Mouse (Mus musculus): ENCODE measurements around the gene Atf5.

Gene Atf5

DNA sequence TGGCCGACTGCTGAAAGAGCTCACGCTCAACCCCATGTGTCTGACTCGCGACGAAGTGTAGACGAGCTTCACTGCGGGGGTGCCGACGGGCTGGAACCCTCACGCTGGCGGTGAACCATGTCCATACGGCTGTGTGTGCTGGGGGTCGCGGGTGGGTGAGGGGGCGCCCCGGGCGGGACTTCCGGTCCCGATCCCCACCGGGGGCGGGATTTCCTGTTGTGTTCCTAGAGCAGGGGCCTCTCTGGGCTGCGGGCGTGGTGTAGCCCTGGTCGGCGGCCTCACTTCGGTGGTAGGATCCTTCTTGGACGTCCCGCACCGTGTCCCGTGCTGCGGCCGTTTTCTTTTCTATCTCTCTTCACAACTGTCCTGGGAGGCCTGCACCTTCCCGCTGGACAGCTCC lies 33.7 kb upstream of the Atf5 start:
- DNase-seq (ENCODE audit: low spot score): peak; percentile 83

DNA sequence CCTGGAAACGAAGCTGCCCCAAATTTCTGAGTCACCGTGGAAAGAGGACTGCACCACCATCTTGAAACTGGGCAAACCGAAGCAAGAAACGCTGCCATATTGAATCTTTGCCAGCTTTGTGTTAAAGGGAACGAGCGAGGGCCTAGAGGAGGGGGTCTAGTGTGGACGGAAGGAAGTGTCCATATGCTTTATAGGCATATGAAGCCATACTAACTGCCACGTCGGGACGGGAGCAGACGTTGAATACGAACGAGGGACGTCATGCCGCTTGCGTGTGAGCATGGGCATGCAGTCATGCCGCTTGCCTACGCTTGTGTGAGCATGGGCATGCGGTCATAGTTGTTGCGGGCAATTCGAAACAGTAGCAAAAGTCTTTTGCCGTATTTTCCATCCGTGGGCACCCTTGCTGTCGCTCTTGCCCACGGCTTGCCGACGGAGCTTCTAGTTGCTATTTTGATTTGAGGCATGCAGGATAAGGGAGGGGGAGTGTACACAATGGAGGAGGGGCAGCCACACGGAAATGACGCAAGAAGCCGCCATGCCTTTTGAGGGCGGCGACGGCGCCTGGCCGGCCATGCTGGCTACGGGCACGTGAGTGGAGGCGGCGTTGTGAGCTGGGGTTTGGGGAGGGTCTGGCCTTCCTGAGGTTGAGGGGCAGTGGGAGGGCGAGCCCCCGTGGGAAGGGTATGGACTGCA lies 33.1 kb upstream of the Atf5 start:
- peak; percentile 89 for DNase-seq (ENCODE audit: low spot score)

DNA sequence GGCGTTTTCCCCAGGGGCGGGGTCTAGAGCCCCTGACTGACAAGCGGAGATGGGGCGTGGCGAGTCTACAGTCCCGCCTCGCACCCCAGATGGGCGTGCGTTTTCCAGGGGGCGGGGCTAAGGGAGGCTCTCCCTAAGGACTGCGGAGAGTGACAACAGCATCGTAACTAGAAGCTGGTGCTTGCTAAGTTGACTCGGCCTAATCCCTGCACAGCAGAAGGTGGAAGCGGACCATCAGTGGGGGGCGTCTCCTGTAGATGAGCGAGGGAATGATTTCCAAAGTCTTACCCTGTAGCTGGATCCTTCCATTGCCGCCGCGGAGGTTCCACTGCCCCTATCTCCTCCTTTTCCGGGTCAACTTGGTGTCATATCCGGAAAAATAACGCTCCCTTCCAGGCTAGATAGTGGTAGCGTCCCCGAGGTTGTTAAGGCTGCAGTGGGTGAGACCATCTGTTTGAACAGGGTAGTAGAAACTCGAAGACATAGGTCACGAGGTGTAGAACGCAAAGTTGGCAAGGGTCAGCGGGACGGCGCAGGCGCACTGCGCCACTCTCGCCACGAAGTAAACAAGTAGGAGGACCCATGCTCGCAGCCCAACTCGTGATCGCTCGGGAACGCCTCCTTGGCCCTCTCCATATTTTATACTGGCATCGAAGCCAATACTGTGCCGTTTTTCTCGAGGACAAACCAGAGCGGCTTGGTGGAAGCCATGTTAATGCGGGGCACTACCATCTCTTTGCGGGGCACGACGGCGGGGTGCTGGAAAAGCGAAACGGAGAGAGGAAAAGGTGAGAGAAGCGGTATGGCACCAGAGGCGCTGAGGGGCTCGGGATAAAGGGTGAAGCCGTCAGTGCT lies 32.3 kb upstream of the Atf5 start, which contains the start of the genes Akt1s1 and Tbc1d17:
Gene Akt1s1, plus strand, starts transcription at position 431 of the 855 bp plus-strand sequence.
Gene Tbc1d17, minus strand, starts transcription at position 519 of the 855 bp plus-strand sequence.
- DNase-seq (ENCODE audit: low spot score): peak; percentile 98

DNA sequence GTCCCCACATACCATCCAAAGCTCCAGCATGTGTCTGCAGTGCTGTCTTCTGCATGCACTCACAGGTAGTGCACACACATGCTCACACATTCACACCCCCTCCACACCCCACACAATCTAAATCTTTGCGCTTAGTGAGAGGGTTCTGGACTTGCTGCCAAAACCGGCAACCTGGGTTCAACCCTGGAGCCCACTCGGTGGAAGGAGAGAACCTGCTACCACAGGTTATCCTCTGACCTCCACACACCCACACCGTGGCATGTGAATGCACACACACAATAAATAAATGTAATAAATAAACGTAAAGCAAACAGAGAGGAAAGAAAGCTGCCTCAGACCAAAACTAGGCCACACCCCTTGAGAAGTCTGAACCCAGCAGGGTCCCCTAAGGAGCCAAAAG lies 31.3 kb upstream of the Atf5 start:
- no peak for DNase-seq (ENCODE audit: low spot score)

DNA sequence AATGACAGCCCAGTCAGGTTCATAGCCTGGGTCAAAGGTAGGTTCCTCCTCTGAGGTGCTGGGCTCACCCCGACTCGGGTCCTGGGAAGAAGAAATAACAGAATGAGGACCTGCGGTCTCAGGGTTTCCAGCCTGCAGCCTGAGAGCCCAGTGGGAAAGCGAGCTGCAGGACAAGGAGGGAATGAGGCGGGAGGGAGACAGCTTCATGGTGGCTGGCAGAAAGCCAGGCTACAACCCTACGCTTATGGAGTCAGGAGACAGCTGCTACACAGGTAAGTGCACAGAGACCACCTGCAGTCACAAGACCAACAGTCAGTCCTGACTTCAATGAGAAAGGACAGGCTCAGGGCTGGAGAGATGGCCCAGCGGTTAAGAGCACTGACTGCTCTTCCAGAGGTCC lies 30.3 kb upstream of the Atf5 start:
- DNase-seq (ENCODE audit: low spot score): no peak

DNA sequence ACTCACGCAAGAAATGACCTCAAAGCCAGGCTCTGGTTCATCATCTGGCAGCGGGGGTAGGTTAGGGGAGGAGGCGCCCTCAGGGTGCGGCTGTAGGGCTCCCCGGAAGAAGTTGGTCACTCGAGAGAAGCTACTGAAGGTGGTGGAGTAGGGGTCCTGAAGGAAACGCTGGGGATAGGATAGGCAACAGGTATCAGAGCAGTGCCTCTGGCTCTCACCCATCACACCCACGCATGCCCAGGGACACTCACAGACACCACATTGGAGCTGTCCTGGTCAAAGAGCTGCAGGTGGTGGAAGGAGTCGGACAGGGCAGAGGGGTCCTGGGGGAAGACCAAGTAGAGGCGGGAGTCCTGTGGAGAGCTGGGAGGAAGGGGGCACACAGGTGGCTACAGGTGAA lies 28.5 kb upstream of the Atf5 start:
- no peak for DNase-seq (ENCODE audit: low spot score)

DNA sequence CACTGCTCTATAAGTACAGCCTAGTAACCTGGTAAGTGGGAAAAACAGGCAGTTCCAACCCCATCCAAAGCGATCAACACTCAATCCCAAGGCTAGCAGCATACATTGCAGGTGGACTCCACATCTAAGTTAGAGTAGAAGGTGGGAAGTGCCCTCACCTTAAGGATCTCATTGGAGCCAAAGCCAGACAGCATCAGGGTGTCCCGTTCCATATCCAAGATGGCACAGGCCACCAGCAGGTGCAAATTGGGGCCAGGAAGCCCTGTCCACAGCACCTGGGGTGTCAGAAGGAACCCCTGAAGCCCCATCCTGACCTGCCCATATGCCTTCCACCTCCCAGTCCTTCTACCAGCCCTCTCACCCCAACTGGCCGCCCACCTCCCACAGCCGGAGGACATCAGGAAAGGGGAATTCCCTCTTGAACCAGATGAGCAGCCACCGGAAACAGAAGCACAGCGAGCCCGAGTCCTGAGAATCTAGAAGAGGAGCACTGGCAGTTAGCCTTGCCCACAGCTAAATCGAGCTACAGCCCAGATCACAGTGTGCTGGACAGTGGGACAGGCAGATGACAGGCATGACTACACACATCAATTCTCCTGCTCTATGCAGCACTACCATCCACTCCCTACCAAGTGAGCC lies 25.5 kb upstream of the Atf5 start:
- DNase-seq (ENCODE audit: low spot score): no peak

DNA sequence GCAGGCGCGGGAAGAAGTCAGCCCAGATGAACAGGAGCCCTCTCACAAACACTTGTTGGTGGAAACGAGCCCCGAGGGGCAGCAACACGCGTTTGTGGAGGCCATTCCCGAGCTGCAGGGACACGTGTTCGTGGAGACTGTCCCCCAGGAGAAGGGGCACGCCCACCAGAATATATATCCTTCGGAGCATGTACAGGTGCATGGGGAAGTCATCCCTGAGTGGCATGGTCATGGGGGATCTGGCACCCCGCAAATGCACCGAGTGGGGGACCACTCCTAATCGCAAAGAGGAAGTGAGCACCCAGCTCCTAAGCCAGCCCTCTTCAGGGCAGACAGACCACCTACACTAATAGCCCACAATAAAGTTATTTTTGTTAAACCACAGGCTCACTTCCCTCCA lies 24.0 kb upstream of the Atf5 start:
- DNase-seq (ENCODE audit: low spot score): no peak

DNA sequence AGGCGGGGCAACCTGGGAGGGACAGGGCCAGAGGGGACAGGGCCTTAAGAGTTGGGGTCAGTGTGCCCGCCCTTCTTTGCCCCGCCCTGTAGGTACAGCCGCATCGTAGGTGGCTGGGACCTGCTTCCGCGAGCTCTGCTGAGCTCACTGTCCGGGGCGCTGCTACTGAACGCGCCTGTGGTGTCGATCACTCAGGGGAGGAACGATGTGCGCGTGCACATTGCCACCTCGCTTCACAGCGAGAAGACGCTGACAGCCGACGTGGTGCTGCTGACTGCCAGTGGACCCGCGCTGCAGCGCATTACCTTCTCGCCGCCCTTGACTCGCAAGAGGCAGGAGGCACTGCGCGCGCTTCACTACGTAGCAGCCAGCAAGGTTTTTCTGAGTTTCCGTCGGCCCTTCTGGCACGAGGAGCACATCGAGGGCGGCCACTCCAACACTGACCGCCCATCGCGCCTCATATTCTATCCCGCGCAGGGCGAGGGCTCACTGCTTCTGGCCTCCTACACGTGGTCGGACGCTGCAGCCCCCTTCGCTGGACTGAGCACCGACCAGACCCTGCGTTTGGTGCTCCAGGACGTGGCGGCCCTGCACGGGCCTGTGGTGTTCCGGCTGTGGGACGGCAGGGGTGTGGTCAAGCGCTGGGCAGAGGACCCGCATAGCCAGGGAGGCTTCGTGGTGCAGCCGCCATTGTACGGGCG lies 23.2 kb upstream of the Atf5 start:
- peak; percentile 37 for DNase-seq (ENCODE audit: low spot score)

DNA sequence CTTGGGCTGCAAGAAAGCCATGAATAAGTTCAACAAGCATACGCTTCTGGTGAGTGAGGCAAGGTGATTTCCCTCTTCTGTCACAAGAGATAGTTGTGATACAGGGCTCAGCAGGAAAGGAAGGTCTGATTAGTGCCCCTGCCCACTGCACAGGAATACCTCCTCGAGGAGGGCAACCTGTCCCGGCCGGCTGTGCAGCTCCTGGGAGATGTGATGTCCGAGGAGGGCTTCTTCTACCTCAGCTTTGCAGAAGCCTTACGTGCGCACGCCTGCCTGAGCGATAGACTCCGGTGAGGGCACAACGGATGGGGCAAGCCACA lies 22.7 kb upstream of the Atf5 start:
- DNase-seq (ENCODE audit: low spot score): no peak

DNA sequence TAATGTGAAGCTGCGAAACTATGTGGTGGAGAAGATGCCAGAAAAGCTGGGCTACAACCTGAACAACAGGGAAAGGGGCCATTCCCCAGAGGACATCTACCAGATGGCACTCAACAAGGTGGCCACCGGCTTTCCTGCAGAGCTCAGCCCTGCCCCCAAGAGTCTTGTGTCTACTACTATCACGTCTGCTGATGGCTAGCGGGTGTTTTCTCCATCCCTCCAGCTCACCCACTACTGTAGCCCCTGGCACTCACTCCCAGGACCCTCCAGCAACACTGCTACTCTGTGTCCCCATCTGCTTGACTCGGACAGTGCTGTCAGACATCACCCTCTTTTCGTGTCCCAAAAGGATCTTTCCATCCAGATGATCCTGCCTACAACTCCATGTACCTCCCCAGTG lies 21.6 kb upstream of the Atf5 start:
- no peak for DNase-seq (ENCODE audit: low spot score)

DNA sequence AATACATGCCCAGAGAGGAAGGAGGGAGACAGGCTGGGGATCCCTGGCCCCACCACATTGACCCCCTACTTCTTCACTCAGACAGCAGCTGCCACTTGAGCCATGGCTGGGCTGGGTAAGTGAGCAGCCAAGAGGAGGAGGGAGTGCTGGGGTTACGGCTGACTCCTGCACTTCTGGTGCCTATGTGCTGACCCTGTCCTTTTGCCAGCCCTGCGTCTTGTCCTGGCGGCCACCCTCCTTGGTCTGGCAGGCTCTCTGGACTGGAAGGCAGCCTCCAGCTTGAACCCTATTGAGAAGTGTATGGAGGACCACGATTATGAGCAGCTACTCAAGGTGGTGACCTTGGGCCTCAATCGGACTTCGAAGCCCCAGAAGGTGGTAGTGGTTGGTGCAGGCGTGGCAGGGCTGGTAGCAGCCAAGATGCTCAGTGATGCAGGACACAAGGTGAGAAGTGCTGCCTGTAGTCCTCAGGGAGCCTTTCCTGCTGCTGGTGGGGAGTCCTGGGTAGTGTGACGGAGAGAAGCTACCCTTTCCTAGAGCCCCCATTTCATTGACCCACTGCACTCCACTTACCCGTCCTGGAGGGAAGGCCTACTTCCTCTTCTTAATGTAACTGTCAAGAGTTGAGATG lies 20.1 kb upstream of the Atf5 start:
- no peak for DNase-seq (ENCODE audit: low spot score)

DNA sequence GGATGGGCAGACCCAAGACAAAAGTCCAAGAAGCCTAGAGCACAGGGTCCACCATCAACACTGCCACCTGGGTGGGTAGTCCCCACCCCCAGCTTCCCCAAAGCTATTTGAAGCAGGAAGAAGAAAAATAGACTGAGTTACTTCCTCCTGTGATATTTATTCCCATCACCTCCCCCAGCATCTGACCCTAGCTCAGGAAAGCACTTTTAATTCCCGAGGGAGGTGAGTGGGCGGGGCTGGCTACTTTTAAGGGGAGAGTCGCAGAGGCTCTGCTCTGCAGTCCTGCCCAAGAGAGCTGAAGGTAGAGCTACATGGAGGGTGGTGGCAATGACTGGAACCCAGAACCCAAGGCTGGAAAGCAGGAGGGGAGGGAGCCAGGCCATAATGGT lies 19.6 kb upstream of the Atf5 start:
- DNase-seq (ENCODE audit: low spot score): no peak

DNA sequence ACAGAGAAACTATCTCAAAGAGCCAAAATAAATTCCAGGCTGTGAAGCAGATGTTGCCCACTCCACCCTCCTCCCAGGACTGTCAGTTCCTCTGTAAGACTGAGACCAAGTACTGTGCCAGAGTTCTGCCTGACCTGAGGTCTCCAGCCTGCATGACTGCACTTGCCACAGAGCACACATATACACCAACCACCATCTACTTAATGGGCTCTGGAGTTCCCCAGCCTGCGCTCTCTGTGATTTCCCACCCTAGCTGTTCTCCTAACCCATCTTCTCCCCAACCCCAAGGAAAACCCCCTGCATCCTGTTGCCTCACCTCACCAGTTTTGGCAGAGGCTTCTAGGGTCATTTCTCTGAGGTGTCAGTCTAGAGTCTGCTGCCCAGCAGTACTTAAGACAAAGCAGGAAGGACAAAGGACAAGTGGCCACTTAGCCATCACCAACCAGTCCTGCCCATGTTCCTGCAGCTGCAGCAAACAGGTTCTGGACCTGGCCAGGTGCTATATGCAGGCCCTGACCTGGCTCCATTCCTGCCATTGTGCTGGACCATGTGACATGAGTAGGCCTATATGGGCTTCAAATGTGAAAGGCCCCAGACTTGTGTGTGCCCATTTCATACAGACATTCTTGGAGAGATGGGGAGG lies 19.0 kb upstream of the Atf5 start:
- DNase-seq (ENCODE audit: low spot score): no peak

DNA sequence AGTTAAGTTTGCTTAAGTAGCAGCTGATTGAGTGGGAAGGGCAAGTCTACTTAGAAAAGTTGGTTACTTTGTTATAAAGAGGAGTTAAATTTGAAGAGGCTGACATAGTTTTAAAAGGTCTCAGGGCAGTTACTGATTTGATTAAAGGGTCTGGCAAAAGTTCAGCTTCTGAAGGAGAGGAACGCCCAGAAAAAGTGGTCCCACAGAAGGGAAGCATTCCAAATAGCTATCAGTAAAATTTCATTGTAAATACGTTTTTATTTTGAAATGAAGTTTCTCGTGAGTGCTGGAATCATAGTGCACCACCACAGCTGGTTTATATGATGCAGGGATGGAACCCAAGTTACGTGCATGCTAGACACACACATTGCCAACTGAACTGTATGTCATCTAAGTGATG lies 16.3 kb upstream of the Atf5 start:
- no peak for DNase-seq (ENCODE audit: low spot score)

DNA sequence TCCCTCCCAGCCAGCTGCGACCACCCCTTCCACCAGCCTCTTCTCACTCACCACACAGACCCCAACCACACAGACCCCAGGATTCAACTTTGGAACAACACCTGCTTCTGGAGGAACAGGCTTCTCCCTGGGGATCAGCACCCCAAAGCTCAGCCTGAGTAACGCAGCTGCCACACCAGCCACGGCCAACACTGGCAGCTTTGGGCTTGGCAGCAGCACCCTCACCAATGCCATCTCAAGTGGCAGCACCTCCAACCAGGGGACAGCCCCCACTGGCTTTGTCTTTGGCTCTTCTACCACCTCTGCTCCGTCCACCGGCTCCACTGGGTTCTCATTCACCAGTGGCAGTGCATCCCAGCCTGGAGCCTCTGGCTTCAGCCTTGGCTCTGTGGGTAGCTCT lies 12.2 kb upstream of the Atf5 start:
- DNase-seq (ENCODE audit: low spot score): no peak

DNA sequence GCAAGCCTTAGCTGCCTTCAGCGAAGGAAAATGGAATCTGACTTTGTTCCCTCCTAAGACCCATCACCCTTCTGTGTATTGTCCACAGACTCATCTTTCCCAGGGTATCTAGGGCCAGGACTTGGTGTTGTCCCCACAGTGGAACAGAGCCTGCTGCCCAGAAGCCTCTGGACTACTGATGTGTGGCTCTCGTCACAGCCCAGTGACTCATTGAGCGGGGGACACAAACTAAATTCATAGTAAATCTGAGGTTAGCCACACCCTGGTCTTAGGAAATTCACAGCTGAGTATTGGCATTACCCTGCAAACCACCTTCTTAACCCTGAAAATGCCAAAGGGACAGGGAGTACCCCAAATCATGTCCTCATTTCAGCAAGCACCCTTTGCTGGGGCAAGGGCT lies 10.3 kb upstream of the Atf5 start:
- no peak for DNase-seq (ENCODE audit: low spot score)

DNA sequence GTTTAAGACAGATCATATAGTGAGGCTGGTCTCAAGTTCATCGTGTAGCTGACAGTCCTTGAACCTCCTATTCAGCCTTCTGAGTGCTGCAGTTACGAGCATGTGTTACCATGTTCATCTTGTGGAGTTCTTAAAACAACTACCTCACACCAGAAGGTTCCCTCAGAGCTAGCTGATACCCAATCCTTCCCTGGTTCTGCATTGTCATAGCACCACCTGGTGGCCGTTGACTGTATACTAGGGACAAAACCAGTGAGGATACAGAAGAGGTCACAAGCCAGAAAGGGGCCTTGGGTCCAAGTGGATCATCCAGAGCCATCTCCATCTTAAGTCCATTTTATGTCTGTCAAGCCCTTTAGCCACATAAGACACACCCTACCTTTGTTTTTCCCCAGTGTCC lies 8.4 kb upstream of the Atf5 start:
- peak; percentile 85 for DNase-seq (ENCODE audit: low spot score)

DNA sequence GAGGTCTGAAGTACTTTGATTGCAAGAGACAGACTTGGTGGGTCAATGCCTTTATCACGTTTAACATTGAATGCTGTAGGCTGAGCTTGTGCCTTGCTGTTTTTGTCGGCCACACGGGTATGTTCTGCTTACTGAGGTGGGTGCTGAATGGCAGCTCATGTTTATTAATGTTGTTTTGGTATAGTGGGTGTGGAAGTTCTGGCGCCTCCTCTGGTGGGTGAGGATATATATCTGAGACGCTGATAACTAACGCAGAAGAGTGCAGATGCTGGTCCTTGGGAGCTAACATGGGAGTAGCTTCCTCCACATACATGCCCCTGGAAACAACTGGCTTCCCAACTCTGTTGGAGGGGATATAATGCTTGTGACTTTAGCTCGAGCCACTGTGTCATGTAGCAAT lies 7.0 kb upstream of the Atf5 start:
- DNase-seq (ENCODE audit: low spot score): no peak

DNA sequence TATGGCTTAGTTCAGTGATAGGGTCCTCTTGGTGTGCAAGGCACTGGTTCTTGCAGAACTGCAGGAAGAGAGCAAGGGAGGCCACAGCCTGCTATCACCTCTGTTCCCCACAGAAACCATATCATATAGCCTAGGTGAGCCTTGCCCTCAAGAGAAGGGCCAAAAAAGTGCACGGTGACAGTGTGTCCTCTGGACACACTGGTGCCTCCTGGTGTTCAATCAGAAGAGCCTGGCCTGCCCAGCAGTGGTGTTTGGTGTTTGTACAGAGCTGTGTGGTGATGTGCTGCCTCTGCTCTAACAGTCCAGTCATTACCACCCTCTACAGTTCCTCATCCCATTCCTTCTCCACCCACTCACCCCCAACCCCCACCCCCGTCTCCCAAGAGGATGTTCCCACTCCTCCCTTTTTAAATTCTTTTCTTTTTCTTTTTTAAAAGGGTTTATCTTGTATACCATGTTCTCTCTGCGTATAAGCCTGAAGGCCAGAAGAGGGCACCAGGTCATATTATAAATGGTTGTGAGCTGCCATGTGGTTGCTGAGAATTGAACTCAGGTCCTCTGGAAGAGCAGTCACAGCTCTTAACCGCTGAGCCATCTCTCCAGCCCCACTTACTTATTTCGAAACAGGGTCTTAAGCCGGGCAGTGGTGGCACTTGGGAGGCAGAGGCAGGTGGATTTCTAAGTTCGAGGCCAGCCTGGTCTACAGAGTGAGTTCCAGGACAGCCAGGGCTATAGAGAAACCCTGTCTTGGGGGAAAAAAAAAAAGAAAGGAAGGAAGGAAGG lies 5.4 kb upstream of the Atf5 start:
- DNase-seq (ENCODE audit: low spot score): no peak

DNA sequence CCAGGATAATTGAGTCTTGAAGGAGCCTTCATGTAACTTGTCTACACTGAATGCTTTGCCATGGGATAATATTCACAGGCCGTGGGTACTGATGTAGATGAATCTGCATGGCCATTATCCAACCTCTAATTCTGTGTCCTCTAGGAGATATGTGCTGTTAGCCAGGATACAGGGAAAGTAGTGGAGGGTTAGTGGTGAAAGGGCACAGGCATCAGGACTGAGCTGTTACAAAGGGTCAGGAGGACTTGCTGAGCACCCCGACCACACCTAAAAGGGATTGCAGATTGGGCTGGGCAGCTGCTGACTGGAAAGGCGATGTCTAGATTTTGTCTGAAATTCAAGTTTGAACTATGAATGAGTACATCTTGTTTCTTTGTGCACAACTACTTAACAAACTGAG lies 4.1 kb upstream of the Atf5 start:
- no peak for DNase-seq (ENCODE audit: low spot score)

All from retina, embryonic 14.5 days (tissue).